Mouse (Mus musculus) 3134 (cell line): ENCODE data around the gene Creb3l4.
A peak's percentile ranks its signal among the peaks of the same experiment; 100 is the strongest.

Experiments
- DNase-seq: peaks from one replicate; pipeline ENCODE4 v3.0.0-alpha.2; 2011; ENCODE audit warnings: low spot score; ENCODE audit not compliant: insufficient read length; ENCODE audit errors: extremely low read depth

The Creb3l4 gene

DNA sequence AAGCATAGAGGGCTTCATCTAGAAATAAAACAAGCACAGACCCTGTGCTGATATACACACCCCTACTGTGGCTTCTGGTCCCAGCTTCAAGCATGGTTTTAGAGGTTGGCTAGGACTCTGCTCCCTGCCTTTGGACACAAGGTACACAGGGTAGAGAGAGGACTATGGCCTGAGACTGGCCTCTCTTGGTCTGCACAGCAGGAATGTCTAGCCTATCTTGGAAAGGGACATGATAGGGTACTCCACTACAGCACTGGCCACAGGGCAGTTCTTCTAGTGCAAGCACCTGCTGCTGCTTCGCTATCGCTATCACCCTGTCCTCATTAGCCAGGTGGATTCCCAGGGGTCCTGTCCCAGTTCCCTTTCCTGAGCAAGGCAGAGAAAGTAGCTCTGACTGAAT is 2.1 kb downstream of the Creb3l4 start:
- DNase-seq: no peak

DNA sequence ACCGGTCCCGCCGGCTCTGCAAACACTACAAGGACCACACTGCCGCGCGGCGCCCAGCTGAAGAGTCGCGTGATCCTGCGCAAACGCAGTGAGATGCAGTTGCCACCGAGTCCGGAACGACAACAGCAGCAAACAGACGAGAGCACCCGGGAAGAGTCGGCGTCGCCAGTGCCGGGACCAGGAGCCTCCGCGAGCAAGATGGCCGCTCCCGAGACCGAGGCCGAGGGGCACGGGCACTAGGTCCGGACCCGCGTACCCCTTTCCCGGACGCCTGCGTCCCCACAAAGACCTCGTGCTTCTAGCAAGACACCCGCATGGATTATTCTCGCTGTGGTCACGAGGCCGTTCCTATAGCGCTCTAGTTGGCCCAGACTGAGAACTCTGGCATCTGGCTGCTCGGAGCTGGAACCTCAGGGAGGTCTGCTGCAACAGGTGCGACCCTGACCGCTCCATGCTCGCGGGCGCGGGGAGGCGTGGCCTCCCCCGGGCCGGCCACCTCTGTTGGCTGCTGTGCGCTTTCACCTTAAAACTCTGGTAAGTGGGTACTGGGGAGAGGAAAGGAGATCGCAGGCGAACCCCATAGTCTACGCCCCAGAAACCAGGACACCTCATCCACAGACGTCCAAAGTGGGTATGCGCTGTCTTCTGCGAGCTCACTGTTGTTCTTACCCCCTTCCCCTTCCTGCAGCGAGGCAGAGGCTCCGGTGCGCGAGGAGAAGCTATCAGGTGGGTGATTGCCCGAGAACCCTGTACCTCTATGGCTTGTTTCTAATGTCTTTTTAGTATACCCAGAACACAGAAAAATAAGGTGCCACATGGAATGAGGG is 11.6 kb downstream of the Creb3l4 start, which contains the start of gene Jtb:
Gene Jtb, plus strand, starts transcription at position 91 of the 827 bp plus-strand sequence.
- peak; percentile 93 for DNase-seq

DNA sequence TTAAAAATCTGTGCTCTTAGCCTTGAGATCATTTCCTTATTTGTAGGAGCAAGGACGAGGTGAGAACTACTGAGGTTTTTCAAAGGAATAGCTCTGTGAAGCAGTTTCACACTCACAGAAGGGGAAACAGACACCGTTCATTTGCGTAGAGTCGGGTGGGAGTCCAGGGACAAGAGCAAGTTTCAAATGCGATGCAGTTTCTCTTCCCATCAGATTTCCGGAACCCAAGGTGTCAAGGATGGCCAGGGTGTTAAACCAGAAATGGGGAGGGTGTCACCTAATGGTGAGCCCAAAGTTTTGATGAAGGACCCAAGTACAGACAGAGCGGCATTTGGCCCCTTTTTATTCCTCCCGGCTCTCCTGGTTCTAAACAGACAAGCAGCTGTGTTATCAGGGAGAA is 12.2 kb downstream of the Creb3l4 start:
- DNase-seq: no peak

DNA sequence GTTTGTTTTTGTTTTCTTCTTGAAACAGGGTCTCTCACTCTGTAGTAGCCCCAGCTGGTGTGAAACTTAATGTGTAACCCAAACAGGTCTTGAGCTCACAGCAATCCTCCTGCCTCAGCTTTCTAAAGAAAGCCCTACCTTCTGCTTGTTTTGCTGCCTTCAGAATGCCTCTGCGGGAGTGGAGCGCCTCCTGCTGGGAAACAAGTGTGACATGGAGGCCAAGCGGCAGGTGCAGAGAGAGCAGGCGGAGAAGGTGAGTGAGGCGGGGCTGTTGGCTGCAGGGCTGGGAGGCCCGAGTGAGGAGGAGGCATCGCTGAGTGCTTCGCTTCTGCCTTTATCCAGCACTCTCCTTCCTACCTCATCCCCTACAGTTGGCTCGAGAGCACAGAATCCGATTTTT is 19.0 kb downstream of the Creb3l4 start:
- DNase-seq: no peak

DNA sequence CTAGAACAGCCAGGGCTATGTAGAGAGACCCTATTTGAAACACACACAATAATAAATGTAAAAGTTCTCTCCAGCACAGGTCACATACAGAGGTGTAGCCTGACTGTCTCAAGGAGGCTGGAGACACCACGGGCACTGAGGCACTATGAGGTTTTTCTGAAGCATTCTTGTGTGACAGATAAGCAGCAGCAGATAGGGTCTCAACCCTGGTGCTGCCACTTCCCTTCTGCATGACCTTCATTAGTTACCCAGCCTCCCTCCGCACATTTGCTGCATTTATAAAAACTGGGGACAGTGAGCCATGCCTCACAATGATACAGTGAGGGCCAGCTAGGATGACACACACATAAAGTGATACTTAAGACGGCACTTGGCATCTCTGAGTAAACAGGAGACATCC is 20.4 kb downstream of the Creb3l4 start:
- DNase-seq: no peak

DNA sequence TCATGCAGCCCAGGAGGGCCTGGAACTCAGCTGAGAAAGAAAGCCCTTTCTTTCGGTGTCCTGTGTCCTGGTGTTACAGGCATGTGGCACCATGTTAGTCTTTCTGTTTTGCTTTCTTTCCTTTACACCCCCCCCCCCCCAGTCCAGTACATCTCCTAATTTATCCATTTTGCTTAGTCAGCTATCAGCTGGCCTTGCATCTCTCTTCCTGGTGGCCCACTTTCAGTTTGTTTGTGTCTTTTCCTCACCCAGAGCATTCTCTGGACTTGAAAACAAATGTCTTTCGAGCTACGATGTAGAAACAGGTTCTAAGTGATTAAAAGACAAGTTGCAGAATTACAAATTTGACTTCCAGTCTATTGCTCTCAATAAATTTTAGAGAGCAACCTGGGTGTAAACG is 20.9 kb downstream of the Creb3l4 start:
- DNase-seq: no peak

DNA sequence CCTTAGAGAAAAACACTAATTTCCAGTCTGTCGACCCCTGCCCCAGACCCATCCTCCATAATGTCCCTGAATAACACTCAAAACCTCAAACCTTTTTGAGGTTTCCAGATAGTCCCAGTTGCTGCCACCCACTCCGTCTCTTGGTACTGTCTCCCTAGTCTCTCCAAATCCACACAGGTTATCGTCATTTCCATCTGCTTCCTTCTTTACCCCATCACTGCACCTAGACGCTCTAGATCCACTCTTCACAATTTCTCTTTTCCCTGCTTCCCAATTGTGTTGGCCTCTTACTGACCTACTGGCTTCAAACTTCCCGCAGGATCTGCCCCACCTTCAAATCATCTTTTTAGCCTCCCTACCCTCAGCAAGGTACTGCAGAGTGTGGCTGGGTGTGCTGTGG is 22.2 kb downstream of the Creb3l4 start:
- DNase-seq: no peak

DNA sequence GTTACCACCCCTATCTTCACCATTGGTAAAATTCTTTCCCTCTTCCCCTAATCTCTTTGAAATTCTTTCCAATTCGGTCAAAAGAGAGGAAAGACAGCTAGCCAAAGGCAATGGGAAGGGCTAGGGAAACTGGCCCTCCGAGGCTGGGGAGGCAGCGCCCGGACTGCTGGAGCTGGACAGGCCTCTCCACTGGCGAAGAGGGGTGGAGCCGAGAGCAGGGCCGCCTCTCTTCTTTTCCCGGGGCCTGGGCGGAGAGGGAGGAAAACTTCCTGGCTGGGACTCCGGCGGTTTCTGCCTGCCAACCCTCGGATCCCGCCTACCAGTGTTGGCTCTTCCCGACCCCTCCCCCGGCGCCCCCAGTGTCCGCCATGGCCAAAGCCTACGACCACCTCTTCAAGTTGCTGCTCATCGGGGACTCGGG is 22.8 kb downstream of the Creb3l4 start:
- peak; percentile 81 for DNase-seq

DNA sequence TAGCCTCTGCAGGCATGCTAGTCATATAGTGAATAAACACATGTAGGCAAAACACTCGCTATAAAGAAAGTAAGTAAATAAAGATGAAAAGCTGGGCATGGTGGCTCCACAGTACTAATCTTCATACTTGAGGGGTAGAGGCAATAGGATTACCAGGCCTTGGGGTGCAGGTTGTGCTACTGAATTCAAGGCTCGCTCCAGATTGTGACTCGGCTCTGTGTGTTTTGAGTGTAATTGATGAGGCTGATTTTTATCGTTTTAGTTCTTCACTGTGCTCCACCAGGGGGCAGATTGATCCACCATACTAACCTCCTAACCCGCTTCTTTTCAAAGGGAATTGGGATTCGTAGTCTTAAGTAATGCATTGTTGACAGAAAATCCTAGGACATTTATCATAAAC is 23.2 kb downstream of the Creb3l4 start:
- peak; percentile 34 for DNase-seq

DNA sequence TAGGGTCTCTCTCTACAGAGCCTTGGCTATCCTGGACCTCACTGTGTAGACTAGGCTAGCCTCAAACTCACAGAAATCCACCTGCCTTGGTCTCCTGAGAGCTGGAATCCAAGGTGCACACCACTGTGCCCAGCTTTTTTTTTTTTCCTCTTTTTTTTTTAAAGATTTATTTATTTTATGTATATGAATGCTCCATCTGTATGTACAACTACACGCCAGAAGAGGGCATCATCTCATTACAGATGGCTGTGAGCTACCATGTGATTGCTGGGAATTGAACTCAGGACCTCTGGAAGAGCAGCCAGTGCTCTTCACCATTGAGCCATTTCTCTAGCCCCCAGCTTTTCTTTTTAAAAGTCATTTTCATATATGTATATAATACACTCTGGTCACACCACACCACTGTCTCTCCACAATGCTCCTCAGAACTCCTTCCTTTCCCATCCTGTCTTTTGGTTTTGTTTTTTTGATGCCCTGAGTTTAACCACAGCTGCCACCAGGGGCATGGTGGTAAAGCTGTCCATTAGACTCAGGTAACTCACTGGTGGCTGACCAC is 27.4 kb downstream of the Creb3l4 start:
- no peak for DNase-seq

DNA sequence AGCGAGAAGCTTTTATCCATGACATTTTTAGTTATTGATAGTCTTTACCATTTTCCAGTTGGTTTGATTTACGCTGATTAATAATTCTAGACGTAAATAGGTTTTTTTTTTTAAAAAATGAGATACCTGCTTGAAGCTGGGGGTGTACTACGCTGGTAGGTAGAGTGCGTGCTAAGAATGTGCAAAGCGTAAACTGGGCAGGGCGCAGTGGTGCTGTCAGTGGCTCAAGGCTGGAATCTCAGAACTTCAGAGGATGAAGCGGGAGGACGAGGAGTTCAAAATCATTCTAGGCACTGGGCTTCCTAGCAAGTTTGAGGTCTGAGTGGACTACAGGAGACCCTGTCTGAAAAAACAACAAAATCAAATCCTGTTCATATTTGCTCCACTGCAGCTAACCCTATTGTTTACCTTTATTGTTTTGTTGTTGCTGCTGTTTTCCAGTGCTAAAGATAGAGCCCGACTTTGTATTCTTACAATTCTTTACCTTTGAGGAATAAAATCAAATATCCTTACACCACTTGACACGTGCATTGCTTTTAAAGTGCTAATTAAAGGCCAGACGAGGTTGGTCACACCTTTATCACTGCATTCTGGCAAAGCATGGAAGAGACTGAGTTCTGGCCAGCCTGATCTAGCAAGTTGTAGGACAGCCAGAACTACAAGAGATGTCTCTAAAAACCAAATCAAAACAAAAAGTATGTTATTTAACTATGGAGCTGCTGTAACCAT is 29.2 kb downstream of the Creb3l4 start:
- no peak for DNase-seq

DNA sequence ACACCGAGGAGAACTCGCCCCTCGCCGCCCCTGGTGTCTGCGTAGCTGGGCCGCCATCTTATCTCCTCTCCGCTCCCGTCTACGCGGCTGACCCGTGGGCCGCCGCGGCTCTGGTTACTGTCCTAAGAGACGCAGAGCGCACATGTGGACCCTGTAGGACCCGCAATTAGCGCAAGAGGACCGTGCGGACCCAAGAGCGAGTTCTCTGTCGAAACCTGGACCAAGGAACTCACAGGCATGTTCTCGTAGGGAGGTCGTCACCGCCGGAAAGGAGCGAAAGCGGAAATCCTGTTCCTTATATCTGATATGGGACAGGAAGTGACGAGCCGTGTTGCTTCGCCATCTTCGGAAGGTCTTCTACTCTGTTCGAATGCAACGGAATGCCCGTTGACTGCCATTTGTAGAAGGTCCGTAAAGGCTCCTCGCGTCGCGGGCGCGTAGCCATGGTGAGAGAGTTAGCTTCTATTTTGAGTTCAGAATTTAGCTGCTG is 29.9 kb downstream of the Creb3l4 start, which contains the start of the genes Rps27 and Rab13:
Gene Rps27, minus strand, starts transcription at position 275 of the 490 bp plus-strand sequence.
Gene Rab13, plus strand, starts transcription at position 319 of the 490 bp plus-strand sequence.
- DNase-seq: peak; percentile 88

DNA sequence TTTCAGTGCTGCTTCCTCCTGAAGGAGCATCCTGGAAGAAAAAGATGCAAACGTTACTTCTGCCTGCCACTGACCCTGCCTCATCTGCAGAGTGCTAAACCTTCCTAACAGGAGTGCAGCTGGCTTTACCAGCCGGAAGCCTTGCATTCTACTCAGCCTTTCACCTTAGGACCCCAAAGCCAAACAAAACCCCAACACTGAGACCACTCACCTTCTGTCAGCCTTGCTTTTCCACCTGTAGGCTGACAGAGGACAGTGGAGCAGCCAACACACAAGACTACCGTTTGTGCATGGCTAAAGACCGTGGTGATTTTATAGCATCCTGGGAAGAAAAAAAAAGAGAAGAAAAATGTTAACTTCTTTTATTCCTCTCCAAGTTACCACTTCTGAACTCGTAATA is 30.6 kb downstream of the Creb3l4 start:
- no peak for DNase-seq

DNA sequence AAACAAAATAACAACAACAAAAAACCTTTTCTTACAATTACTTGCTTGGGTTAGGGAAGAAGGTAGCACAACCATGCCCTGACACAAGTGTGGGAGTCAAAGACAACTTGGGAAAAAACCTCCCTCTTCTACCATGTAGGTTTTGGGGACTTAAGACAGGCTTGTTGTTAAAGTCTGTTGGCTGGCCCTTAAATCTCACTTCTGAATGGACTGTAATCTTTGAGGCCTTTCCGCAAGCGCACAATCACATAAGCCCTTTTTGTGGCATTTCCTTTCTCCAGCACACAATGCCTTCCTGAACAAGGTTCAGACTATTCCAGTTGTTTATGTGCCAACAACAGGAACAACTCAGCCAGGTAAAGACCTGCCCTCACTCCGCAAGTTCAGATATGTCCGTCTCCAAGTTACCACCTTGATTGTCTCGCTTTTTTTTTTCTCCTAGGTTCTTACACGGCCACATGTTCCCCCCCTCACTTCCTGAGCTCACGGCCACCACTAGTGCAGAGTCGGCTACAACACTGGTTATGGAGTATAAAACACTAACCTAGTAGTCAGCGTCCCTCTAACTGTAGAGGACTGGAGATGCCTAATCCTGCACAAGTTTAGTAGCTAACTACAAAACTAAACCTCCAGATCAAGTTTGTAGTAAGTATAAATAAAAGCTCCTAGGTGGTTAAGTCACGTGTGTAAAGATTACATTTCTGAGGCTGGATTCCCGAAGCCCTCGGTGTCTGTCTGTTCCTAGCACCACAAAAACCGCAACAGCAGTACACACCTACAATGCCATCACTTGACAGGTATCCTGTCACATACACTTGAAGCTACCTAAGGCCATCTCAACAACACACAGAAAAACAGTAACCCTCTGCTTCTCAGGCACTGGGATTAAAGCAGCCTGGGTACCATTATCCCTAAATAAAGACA is 31.6 kb downstream of the Creb3l4 start:
- DNase-seq: no peak

DNA sequence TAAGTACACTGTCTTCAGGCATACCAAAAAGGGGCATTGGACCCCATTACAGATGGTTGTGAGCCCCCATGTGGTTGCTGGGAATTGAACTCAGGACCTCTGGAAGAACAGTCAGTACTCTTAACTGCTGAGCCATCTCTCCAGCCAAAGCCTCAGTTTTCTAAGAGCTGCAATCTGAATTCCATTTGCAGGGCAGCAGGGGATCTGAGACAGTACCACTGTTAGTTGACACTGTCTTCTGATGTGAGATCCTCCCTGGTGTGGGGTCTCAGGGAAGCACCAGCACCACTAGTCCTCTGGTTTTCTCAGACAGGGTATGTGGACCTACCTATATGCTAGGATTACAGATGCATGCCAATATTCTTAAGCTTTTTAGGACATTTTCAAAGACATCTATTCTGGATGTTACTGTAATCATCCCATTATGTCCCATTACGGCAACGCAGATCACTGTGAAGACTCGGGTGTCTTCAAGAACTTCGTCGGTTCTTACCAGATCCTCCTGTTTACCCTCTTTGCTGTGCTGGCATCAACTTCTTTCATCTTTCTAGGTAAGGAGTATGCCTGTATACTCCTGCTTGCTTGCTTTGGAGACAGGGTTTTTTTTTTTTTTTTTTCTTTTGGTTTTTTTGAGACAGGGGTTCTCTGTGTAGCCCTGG is 33.3 kb downstream of the Creb3l4 start:
- no peak for DNase-seq

DNA sequence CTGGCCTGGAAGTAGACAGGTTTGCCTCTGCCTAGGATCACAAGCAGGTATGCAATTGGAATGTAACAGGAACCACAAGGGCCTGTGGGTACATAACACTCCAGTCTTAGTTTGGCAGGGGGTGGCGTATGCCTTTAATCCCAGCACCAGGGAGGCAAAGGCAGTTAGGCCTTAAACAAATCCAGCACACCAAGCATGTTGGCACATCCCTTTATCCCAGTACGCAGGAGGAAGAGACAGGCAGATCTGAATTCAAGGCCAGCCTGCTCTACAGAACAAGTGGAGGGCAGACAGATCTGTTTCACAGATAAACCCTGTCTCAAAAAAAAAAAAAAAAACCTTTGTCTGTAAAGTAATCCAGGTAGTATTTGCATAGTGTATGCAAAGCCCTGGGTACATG is 34.6 kb downstream of the Creb3l4 start:
- DNase-seq: no peak

DNA sequence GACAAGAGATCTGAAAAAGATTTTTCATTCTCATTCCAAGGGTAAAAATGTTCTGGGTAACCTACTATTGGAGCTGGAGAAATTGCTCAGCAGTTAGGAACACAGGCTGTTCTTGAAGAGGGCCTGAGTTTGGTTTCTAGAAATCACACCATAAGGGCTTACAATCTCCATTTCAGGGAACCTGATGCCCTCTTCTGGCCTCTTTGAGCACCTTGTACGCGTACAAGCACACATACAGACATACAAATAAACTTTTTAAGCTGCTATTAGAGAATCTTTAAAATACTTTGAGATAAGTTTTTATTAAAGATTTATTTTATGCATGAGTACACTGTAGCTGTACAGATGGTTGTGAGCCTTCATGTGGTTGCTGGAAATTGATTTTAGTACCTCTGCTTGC is 38.7 kb downstream of the Creb3l4 start:
- DNase-seq: no peak

DNA sequence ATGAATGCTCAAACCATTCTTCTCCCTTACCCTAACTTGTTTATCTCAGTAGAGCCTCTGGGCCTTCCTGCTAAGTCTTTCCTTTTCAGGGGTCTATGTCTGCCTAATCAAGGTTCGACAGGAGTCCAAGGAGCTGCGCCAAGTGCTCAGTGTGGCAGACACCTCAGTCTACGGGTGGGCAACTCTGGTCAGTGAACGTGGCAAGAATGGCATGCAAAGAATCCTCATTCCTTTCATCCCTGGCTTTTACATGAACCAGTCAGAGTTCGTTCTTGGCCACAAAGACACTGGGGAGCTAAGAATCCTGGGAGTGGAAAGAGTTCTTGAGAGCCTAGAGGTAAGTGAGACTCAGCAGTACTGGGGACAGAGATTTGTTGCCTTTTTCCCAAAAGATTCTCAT is 39.7 kb downstream of the Creb3l4 start:
- DNase-seq: peak; percentile 41

DNA sequence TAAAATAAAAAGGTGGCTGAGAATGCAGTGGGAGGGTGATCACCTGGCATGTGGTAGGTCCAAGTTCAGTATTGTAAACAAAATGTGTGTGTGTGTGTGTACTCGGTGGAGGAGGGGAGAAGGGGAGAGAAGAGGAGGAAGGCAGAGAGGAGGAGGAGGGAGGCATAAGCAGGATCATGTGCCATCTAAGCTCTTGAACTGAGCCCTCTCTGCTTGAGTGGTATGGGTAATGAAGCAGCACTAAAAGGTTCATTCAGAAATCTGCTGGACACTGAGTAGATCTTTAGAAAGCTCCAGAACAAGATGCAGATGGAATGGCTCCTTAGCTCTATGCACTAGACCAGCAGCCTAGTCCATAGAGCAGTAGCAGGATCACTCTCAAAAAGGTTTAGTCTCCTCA is 40.4 kb downstream of the Creb3l4 start:
- no peak for DNase-seq

DNA sequence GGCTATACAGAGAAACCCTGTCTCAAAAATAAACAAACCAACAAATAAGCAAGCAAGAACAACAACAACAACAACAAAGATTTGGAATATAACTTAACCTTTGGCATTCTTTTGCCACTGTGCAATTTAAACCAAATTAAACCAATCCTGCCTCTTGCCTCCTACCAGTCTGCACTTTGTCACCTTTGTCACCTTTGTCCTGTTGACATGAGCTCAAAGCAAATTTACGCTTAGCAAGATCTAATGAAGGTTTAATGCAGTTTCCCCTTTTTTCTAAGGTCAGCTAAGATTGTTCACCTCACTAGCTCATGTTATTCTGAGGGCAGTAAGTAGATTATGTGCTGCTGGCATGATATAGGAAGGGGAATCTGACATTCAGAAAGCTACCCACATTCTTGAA is 45.8 kb downstream of the Creb3l4 start:
- no peak for DNase-seq
